Mouse (Mus musculus) lung, embryonic 14.5 days (tissue): Measurements from ENCODE around the gene Cox7a2l. TPM values are rescaled to one million over a fixed set of nuclear protein-coding genes. Genes with fewer than 3 reads are reported as not detected.

Experiments used
- ATAC-seq: fragments of 200-750 bp; cut with Nextera tagmentation; 2 replicates; pipeline ENCODE4 v1.8.0; 2017; ENCODE audit warnings: mild to moderate bottlenecking, moderate TSS enrichment, moderate library complexity; ENCODE audit not compliant: insufficient read depth
- DNase-seq: peaks from one replicate; pipeline ENCODE4 v3.0.0-alpha.2; 2015
- H3K27ac ChIP-seq: fragments of 300-500 bp; sonication (generic); 2 replicates; pipeline ENCODE4 v1.5.1; 2014; ENCODE audit warnings: low read depth, mild to moderate bottlenecking, moderate library complexity
- H3K27me3 ChIP-seq: fragments of 300-500 bp; sonication (generic); 2 replicates; pipeline ENCODE4 v1.6.1; 2014; ENCODE audit warnings: low read length, control low read depth; ENCODE audit not compliant: insufficient read depth
- H3K36me3 ChIP-seq: fragments of 300-500 bp; sonication (generic); 2 replicates; pipeline ENCODE4 v1.6.1; 2014; ENCODE audit warnings: control low read depth; ENCODE audit not compliant: insufficient read depth
- H3K4me1 ChIP-seq: fragments of 300-500 bp; sonication (generic); 2 replicates; pipeline ENCODE4 v1.6.1; 2014; ENCODE audit warnings: antibody characterized with exemption, control low read depth; ENCODE audit not compliant: insufficient read depth
- H3K4me2 ChIP-seq: fragments of 300-500 bp; sonication (generic); 2 replicates; pipeline ENCODE4 v1.6.1; 2014; ENCODE audit warnings: mild to moderate bottlenecking
- H3K4me3 ChIP-seq: fragments of 300-500 bp; sonication (generic); 2 replicates; pipeline ENCODE4 v1.5.1; 2014; ENCODE audit warnings: low read depth, low read length
- H3K9ac ChIP-seq: fragments of 300-500 bp; sonication (generic); 2 replicates; pipeline ENCODE4 v1.6.1; 2014
- H3K9me3 ChIP-seq: fragments of 300-500 bp; sonication (generic); 2 replicates; pipeline ENCODE4 v1.6.1; 2016; ENCODE audit warnings: low read depth, low read length, control low read depth
- CTCF ChIP-seq: IDR thresholded peaks from 2 replicates; pipeline ENCODE4 v1.5.1; 2016; ENCODE audit warnings: antibody characterized with exemption, low read depth
- WGBS: fragments of 180-500 bp; shearing (Covaris S2); extraction: QIAGEN DNeasy Blood & Tissue Kit; methylation state at CpG from one replicate; pipeline ENCODE4 v1.1.7; 2014; 5-methylcytosine and 5-hydroxymethylcytosine counted together
- polyA plus RNA-seq: library from polyadenylated mRNA; unstranded; fragments of >200 nt; fragmentation: Nextera tagmentation; extraction: Ambion mirVana; gene quantifications from 2 replicates; pipeline ENCODE4 v1.2.1, GENCODE M21; 2014

Gene Cox7a2l
- polyA plus RNA-seq, 1 experiment from 2014 or later = 175 TPM

DNA sequence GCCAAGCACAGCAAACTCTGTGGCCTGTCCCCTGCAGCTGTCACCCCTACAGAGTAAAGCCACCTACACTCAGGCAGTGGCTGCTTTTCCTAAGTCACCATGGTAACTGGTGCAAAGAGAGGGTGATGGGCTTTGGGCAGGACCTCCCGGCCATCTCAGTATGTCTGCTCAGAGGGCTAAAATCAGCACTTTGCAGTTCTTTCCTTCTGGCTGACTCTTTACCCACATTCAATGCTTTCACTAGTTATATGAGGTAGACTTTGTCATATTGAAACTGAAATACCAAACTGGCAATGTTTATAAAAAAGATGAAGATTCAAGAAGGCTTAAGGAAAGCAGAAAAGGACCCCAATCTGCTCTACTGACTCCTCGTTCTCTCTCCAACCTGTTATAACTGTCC lies 33.3 kb downstream of the Cox7a2l start:
- Histone ChIP-seq H3K27me3 (no peaks in the 10 kb centered on the region), H3K36me3 (peaks cover 29% of the 10 kb centered on the region), H3K27ac (no peak overlapping the region), H3K4me1 (no peaks in the 10 kb centered on the region), H3K4me2 (no peak overlapping the region), H3K4me3 (no peak overlapping the region), H3K9ac (no peak overlapping the region), H3K9me3 (no peaks in the 10 kb centered on the region)
- ATAC-seq (no peak), DNase-seq (no peak)
- TF ChIP-seq CTCF = no peak
- 78% methylated on average over 2 of the region's 2 CpGs for WGBS

DNA sequence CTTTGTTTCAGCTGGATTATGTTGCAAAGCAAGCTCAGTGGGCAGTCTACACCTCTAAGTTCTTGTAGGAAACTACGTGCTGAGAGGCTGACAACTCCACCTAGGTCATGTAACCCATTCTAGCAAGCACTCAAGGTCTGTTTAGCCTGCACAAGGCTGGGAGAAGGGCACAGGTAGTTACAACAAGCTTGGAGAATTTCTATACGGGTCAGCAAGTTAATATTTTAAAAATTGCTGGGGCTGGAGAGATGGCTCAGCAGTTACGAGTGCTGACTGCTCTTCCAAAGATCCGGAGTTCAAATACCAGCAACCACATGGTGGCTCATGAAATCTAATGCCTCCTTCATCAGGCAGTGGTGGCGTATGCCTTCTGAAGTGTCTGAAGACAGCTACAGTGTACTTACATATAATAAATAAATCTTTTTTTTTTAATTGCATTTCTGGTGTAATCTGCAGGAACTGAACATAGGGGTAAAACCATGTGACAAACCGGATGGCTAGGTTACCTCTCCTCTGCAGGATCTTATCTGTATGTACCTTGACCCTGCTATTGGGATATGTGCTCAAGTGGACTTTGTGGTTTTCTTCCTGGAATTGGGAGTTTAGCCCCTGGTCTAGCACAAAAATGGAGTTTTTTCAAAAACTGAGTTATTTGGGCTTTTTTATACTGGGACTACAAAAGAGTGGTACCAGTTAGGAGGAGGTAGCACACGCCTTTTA lies 34.2 kb downstream of the Cox7a2l start:
- 86% methylated on average over 7 of the region's 7 CpGs for WGBS

DNA sequence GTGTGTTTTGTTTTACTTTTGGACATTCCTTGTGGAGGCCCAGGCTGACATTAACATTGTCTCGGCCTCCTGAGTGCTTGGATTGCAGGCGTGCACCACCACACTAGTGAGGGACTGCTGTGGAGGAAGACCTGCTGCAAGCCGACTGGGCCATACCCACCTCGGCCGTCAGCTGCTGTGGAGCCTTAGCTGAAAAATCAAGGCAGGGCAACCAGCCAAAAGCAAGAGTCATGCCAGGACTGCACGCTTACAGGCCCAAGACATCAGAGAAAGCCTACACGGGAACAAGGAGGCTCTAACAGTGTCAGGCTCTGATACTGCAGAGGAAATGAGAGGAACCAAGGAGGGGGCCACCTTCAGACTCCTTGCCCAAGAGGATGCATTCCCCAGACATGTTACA lies 35.6 kb downstream of the Cox7a2l start:
- Histone ChIP-seq H3K4me2 (no peak overlapping the region), H3K4me3 (no peak overlapping the region), H3K9ac (no peak overlapping the region), H3K36me3 (peaks cover 49% of the 10 kb centered on the region), H3K4me1 (no peaks in the 10 kb centered on the region), H3K27ac (no peak overlapping the region), H3K27me3 (no peaks in the 10 kb centered on the region), H3K9me3 (no peaks in the 10 kb centered on the region)
- 78% methylated on average over 7 of the region's 7 CpGs for WGBS
- ATAC-seq (no peak), DNase-seq (peak; percentile 20)
- TF ChIP-seq CTCF = no peak

More for the DNA sequence above, 34.2 kb downstream of the Cox7a2l start:
- H3K4me2 ChIP-seq = no peak overlapping the region
- no peaks in the 10 kb centered on the region for H3K9me3 ChIP-seq
- ATAC-seq (no peak), DNase-seq (no peak)
- H3K27me3 ChIP-seq = no peaks in the 10 kb centered on the region
- TF ChIP-seq CTCF = no peak
- no peak overlapping the region for H3K4me3 ChIP-seq
- no peak overlapping the region for H3K9ac ChIP-seq
- H3K36me3 ChIP-seq = peaks cover 38% of the 10 kb centered on the region
- no peak overlapping the region for H3K27ac ChIP-seq
- no peaks in the 10 kb centered on the region for H3K4me1 ChIP-seq

DNA sequence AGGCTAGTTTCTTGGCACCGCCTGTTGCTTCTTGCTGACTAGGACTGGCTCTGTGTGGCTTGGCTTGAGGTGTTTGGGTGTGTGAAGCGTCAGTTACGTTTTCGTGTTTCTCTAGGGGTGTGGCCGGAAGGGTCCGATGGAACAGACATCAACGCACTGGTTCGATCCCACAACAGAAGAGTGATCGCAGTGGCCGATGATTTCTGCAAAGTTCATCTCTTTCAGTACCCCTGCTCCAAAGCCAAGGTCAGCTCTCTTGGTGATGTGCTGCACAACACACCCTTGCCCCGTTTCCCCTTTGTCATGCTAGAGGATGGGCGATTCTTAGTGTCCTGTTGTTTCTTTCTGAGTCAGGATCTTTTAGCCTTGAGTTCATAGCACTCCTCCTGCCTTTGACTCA lies 40.0 kb downstream of the Cox7a2l start:
- Histone ChIP-seq H3K4me3 (no peak overlapping the region), H3K4me1 (no peaks in the 10 kb centered on the region), H3K4me2 (no peak overlapping the region), H3K9ac (no peak overlapping the region), H3K36me3 (peaks cover 87% of the 10 kb centered on the region), H3K27me3 (no peaks in the 10 kb centered on the region), H3K27ac (no peak overlapping the region), H3K9me3 (no peaks in the 10 kb centered on the region)
- ATAC-seq (no peak), DNase-seq (no peak)
- TF ChIP-seq CTCF = no peak
- WGBS = 90% methylated on average over 12 of the region's 12 CpGs

DNA sequence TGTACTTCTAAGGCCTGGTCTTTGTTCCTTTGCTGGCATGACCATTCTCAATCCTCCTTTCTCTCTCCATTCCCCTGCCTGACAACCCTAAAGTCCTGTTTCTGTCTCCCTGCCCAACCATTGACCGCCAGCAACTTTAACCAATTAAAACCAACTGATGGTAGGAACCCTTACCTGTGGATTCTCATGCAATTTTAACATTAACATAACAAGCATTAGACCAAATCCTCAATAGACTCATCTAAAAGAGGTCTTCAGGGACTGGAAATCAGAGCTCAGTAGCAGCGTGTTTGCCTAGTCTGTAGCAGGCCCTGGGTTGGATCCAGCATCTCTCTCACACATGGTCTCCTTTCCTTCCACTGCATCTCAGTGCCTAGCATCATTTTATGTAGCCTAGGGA lies 47.5 kb downstream of the Cox7a2l start:
- no peak for TF ChIP-seq CTCF
- Histone ChIP-seq H3K9ac (no peak overlapping the region), H3K27ac (no peak overlapping the region), H3K9me3 (no peaks in the 10 kb centered on the region), H3K4me2 (no peak overlapping the region), H3K36me3 (peaks cover 72% of the 10 kb centered on the region), H3K4me1 (no peaks in the 10 kb centered on the region), H3K4me3 (no peak overlapping the region), H3K27me3 (no peaks in the 10 kb centered on the region)
- 92% methylated on average over 2 of the region's 2 CpGs for WGBS
- no peak for ATAC-seq
- no peak for DNase-seq

DNA sequence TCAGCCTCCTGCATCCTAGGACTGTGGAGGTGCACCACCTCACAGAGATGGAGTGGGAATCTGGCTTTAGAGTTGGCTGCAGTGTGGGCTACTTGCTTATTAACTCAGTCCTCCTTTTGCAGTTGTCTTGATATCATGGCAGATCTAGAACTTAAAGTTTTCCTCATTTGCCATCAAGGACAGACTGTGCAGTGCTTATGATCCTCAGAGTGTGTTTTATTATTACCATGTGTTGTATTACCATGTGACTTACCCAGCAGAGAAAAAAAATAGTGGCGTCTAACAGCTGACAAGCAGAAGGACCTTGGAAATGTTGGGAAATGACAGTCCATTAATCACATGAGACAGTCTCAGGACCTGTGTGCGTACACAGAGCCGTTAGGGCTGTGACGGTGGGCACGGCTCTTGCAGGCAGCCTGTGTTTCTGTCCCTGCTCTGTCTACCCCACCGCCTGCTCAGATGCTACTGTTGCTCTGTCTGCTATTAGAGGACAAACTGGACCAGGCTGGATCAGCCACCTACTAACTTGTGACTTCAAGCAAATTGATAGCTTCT lies 50.4 kb downstream of the Cox7a2l start:
- no peak for ATAC-seq
- WGBS = 40% methylated on average over 6 of the region's 6 CpGs
- no peak for TF ChIP-seq CTCF

DNA sequence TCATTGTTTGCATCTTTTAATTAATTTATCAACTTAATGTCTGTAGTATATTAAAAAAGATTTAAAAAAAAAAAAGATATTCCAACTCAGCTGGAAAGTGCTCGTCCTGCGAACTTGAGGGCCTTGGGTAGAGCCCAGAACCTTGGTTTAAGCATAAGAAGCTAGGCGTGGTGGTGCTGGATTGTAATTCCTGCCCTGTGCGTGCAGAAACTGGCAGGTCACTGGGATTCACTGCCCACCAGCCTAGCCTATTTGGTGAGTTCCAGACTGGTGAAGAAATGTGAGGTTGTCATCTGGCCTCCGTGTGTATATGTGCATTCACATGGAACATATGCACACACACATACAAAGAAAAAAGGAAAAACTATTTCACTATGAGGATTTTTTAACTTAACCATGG lies 51.2 kb downstream of the Cox7a2l start:
- peaks cover 79% of the 10 kb centered on the region for H3K36me3 ChIP-seq
- H3K27me3 ChIP-seq = no peaks in the 10 kb centered on the region
- WGBS = 87% methylated on average over 5 of the region's 5 CpGs
- DNase-seq = no peak
- TF ChIP-seq CTCF = no peak
- H3K9ac ChIP-seq = no peak overlapping the region
- no peaks in the 10 kb centered on the region for H3K4me1 ChIP-seq
- H3K4me2 ChIP-seq = no peak overlapping the region
- no peaks in the 10 kb centered on the region for H3K9me3 ChIP-seq
- ATAC-seq = no peak
- no peak overlapping the region for H3K27ac ChIP-seq
- no peak overlapping the region for H3K4me3 ChIP-seq

More for the DNA sequence above, 50.4 kb downstream of the Cox7a2l start:
- no peaks in the 10 kb centered on the region for H3K9me3 ChIP-seq
- H3K9ac ChIP-seq = no peak overlapping the region
- H3K4me1 ChIP-seq = no peaks in the 10 kb centered on the region
- H3K27ac ChIP-seq = no peak overlapping the region
- H3K4me2 ChIP-seq = no peak overlapping the region
- H3K36me3 ChIP-seq = peaks cover 74% of the 10 kb centered on the region
- H3K27me3 ChIP-seq = no peaks in the 10 kb centered on the region
- no peak for DNase-seq
- H3K4me3 ChIP-seq = no peak overlapping the region
